Mouse (Mus musculus): ENCODE data around the gene Pgs1.
A peak's percentile ranks its signal among the peaks of the same experiment; 100 is the strongest.

Gene Pgs1

DNA sequence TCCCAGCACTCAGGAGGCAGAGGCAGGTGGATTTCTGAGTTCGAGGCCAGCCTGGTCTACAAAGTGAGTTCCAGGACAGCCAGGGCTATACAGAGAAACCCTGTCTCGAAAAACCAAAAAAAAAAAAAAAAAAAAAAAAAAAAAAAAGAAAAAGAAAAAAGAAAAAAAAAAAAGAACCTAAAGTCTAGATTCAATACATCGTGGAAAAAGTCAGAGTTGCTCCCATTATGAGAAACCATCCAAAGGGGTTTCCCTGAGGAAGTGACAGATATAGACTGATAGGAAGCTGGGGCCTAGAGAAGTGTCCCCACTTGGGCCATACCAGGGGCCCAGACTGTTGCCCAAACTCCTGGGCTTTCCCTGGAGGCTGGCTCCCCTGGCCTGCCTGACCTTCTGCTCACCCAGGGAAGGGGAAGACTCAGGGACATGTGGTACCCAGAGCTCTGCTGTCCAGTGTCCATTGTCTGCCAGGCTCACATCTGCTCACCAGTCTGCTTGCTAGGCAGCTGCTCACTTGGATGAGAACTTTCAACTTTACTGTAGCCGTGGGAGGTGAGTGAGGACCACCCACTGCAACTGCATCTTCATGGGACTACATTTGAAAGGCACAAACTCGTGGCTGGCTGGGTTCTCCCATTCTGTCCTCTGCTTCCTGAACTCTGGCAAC lies 8.3 kb upstream of the Pgs1 start:
- DNase-seq: no peak

DNA sequence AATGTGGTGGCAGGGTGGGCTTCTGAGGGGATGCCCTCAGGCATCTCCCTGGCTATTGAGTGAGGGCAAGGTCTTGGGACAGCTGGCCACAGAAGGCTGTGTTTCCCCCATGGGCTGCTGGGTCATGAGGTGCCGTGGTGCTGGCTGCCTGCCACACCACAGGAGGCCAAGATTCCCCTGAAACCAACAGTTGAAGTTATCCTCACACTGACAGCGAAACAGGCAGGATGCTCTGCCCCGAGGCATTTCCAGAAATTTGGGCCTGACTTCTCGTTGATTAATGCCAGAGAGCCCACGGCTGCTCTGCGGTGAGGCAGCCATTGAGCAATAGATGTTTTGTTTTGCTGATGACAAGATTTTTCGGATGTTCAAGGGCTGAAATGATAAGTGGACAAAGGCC lies 6.7 kb upstream of the Pgs1 start:
- DNase-seq: no peak

GRCm38 (mm10) chr11:117982426-117982825 lies 3.7 kb upstream of the Pgs1 start:
- DNase-seq: no peak

- DNase-seq: no peak
These were observed 2.3 kb upstream of the Pgs1 start for GRCm38 (mm10) chr11:117983770-117984169.

- DNase-seq: peak in 1 of 2 experiments; percentile 54
These were observed 950 bp downstream of the Pgs1 start for GRCm38 (mm10) chr11:117987032-117987451.

DNA sequence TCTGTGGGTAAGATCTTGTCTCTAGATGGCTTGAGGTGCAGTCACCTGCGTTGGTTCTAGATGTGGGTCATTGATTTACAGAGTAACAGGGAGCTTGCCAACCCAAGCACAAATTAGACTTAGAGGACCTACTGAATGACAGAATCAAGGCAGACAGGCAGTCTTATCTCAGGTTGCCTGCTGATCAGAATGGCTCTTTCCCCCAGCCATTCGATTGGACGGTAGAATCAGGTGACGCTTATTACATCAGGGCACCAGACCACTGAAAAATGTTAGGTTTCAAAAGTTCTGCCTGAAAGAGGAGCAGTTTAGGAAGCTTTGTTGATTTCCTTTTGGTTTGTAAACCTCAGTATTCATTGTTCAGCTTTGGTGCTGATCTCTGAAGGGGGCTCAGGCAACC lies 1.9 kb downstream of the Pgs1 start:
- DNase-seq: no peak

DNA sequence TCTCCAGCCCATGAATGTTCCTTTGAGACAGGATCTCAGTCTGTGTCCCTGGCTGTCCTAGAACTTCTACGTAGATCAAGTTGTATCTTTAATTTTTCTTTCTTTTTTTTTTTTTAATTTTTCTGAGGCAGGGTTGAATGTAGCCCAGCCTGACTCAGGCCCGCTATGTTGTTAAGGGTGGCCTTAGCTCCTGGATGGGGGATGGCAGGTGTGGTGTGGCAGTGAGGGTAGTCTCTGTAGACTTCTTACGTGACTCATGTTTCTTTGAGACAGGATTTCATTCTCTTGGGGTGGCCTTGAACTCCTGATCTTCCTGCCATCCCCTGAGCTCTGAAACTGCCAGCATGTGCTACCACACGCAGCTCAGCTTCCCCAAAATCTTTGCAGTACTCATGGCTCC lies 3.1 kb downstream of the Pgs1 start:
- no peak for DNase-seq

GRCm38 (mm10) chr11:117989926-117990325 lies 3.8 kb downstream of the Pgs1 start:
- DNase-seq: no peak

DNA sequence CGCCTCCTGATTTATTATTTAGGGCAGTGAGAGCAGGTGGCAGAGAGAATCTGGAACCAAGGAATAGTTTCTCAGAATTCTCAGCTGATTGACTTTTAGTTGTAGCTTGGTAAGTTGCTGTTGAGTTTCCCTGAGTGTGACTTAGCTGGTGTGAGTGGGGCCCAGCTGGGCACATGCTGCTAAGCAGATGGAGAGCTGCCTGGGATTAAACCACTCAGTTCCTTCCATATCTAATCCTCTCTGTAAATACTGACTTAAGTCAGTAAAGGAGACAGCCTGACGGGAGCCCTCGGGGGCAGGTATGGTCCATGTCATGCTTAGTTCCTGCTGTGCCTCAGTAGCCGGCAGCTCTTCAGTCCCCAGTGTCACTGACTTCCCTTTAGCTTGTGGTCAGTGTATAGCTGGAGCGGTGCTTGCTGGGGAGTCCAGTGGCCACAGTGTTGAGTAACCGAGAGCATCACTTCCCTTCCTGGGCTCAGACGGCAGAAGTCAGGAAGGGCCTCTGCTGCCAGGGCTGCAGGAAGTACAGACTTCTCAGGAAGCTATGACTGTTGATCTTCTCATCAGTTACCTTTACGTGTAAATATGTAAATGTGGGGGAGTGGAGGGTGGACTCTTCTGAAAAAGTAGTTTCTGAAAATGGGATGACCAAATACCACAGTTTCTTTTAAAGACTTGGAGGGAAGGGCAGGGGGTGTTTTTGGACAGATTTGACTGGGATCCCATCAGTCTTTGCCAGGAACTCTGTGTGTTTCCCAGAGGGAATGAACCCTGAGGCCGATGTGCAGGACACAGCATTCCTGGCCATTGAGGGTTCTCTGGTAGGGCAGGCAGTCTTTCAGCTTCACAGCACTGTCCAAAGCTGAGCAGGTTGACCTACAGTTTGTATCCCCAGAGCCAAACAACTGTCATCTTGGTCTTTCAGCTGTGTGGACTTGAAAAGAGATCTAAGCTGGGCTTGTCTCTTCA lies 5.7 kb downstream of the Pgs1 start:
- no peak for DNase-seq

GRCm38 (mm10) chr11:117993190-117994175 lies 7.4 kb downstream of the Pgs1 start:
- no peak for DNase-seq

GRCm38 (mm10) chr11:117994250-117995057 lies 8.4 kb downstream of the Pgs1 start:
- DNase-seq: no peak

DNA sequence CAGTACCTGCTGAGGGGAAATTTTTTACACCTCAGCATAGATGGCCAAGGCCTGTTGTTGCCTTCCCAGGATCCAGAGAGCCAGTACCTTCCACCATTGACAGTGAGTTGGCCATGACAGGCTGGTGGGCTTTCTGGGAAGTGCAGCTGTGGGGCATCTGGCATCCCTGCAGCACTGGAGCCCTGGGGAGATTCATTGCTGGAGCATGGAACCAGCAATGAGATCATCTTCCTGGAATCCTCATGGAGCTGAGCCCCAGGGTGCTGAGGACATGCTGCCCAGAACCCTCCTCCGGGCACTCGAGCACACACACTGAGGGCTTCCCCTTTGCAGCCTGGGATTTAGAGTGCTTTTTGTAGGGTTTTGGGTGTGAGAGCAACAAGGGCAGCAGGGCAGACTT lies 9.2 kb downstream of the Pgs1 start:
- DNase-seq: no peak

DNA sequence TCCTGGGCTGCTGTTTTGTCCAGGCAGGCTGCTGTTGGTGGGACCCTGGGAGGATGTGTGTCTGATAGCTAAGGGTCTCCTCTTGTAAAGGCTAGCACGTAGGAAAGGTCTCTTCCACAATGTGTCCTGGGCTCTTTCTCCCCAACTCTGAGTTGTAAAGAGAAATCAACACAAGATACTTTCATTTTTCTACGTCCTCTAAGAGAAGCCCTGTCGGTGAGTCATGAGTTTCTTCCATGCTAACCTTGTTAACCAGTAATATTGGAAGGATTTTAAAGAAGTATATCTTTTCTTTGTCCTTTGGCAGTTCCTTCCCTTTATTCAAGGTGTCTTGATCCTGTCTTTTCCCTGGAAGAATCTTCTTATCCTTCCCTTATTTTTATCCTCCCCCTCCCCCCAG lies 9.6 kb downstream of the Pgs1 start:
- DNase-seq: no peak

GRCm38 (mm10) chr11:117996066-117996465 lies 10.0 kb downstream of the Pgs1 start:
- no peak for DNase-seq

GRCm38 (mm10) chr11:117997085-117997484 lies 11.0 kb downstream of the Pgs1 start:
- no peak for DNase-seq

DNA sequence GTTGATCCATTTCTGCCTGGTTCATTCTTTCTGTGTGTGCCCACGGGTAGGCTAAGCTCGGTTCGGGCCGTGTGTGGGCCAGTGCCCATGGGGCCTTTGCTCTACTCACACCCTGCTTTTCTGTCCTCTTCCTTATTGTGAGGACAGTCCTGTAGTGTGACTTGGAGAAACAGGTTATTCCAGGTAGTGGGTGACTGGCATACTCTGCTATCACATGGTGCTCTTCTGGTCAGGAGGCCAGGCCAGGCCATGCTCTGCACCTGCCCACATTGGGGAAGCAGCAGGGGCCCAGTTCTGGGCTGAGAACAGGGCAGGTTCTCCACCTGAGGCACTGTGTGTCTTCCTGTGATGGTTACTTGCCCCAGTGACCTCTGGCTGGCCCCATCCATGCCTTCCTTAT lies 12.3 kb downstream of the Pgs1 start:
- DNase-seq: no peak

DNA sequence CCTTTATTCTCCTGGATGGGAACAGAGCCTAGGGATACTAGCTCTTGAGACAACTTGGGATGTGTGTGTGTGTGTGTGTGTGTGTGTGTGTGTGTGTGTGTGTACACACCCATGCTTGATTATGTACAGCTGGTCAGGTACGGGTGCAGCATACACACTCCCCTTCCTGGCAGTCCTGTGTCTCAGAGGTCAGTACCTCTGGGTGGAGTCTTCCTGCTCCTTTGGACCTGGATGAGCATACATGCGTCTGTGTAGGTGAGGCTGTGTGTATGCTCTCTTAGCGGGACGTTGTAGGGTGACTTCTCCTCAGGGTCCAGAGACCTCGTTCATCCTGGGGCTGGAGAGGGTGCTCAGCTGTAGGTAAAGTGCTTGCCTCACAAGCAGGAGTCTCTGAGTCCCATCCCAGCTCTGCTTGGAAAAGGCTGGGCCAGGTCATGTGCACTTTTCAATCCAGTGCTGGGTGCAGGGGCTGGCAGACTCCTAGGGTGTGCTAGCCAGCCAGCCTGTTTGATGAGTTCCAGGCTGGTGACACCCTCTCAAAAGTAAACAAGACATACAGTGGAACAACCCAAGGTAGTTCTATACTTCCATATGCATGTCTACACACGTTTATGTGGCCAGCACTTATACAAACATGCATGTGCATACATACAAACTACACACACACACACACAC lies 13.3 kb downstream of the Pgs1 start:
- DNase-seq: no peak

GRCm38 (mm10) chr11:118000083-118000482 lies 14.0 kb downstream of the Pgs1 start:
- no peak for DNase-seq

GRCm38 (mm10) chr11:118000565-118001215 lies 14.6 kb downstream of the Pgs1 start:
- no peak for DNase-seq

DNA sequence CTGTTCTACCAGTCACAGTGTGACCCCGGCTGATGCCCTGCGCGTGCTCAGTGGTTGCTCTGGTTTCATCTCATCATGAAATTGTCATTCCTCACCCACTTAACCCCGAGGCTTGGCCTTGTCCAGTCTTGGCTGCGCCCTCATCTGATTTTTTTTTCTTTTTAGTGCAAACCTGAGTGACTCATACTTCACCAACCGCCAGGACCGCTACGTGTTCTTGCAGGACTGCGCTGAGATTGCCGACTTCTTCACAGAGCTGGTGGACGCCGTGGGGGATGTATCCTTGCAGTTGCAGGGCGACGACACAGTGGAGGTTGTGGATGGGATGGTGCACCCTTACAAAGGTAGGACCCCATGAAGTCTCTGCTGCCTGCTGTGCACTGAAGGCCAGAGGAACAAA lies 17.1 kb downstream of the Pgs1 start:
- no peak for DNase-seq

DNA sequence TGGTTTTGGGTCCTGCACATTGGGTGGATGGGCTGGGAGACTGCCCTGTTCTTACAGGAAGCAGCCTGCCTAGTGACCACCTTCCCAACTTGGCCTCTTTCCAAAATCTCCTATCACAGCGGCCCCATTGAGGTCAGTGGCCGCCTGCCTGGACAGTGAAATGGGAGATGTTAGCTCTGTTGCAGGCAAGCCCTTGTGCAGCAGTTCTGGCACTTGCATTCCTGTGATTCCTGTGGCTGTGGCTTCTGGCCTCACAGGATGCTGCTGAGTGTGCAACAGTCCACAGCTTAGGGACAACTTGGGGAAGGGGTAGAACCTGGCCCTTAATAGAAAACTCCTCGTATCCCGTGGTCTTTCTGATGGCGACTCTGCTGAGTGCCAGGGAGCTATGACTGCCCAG lies 17.6 kb downstream of the Pgs1 start:
- no peak for DNase-seq
